Mouse (Mus musculus) limb, embryonic 10.5 days (tissue): ENCODE data around the gene Reck. TPM values are rescaled to one million over a fixed set of nuclear protein-coding genes. Genes with fewer than 3 reads are reported as not detected.

Experiments
- polyA plus RNA-seq: library from polyadenylated mRNA; unstranded; fragments of >200 nt; fragmentation: Nextera tagmentation; extraction: Ambion mirVana; gene quantifications from 2 replicates; pipeline ENCODE4 v1.2.1, GENCODE M21; 2016

Gene Reck
- polyA plus RNA-seq, 1 experiment from 2014 or later: 22.9 TPM

Other genes starting within 250 kb of the Reck start
- 2.8 and 4.8 TPM in 2 replicates for gene Npr2, start 243.6 kb upstream of the Reck start, polyA plus RNA-seq
- 1.0 and 1.2 TPM in 2 replicates for gene Spag8, start 221.9 kb upstream of the Reck start, polyA plus RNA-seq
- gene Hint2, start 219.1 kb upstream of the Reck start, polyA plus RNA-seq: 61.9 and 66.4 TPM in 2 replicates
- 2.2 and 3.4 TPM in 2 replicates for gene Tmem8b, start 206.6 kb upstream of the Reck start, polyA plus RNA-seq
- gene Fam221b, start 206.4 kb upstream of the Reck start, polyA plus RNA-seq: 1.6 and 1.7 TPM in 2 replicates
- not detected in 2 replicates for gene Olfr70, start 174.7 kb upstream of the Reck start, polyA plus RNA-seq
- gene Olfr71, start 165.3 kb upstream of the Reck start, polyA plus RNA-seq: not detected in 2 replicates
- 0.35 and 0.40 TPM in 2 replicates for gene Hrct1, start 148.3 kb upstream of the Reck start, polyA plus RNA-seq
- gene Spaar, start 145.5 kb upstream of the Reck start, polyA plus RNA-seq: 0.05 and 0.10 TPM in 2 replicates
- gene Olfr159, start 104.5 kb upstream of the Reck start, polyA plus RNA-seq: not detected in 2 replicates
- gene Olfr156, start 51.6 kb upstream of the Reck start, polyA plus RNA-seq: not detected in 2 replicates
- gene Olfr157, start 35.3 kb upstream of the Reck start, polyA plus RNA-seq: not detected in 2 replicates
- not detected in 2 replicates for gene Olfr155, start 24.0 kb upstream of the Reck start, polyA plus RNA-seq
- 30.1 and 44.7 TPM in 2 replicates for gene Glipr2, start 81.9 kb downstream of the Reck start, polyA plus RNA-seq
- not detected in 2 replicates for gene Ccin, start 108.0 kb downstream of the Reck start, polyA plus RNA-seq
- gene Clta, start 128.9 kb downstream of the Reck start, polyA plus RNA-seq: 215 and 217 TPM in 2 replicates
- 22.7 and 25.3 TPM in 2 replicates for gene Gne, start 208.6 kb downstream of the Reck start, polyA plus RNA-seq